Mouse (Mus musculus): ENCODE measurements around the gene Zfand2a.
A peak's percentile ranks its signal among the peaks of the same experiment; 100 is the strongest.

The Zfand2a gene

DNA sequence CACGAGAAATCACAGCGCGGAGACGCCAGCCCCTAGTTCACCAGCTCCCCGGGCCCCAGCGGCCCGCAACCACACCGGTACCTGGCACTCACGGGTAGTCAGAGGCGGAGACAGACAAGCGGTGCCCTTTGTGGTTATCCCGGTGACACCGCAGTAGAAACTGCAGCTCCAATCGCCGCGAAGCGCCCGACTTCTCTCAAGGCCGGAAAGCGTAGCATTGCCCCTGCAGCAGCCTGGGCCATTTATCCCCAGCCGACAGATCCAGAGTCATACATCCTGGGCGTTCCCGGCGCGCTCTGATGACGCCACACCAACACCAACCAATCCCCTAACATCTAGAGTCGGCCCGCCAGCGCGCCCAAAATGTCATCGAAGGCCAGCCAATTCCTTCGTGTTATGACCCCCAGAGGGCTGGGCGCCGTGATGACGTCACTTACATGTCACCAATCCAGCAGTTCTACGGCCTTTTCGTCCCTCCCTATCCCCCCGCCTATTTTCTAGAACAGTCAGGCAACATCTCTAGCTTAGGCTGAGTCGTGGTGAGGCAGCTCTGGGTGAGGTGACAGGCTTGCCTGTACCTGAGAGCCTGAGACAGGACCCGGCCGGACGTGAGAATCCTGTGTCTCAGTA is at the start of gene Zfand2a:
Gene Zfand2a, minus strand, starts transcription at position 365 of the 630 bp plus-strand sequence.
- DNase-seq (ENCODE audit: low spot score in 2 of 2) = peak; percentile 100

DNA sequence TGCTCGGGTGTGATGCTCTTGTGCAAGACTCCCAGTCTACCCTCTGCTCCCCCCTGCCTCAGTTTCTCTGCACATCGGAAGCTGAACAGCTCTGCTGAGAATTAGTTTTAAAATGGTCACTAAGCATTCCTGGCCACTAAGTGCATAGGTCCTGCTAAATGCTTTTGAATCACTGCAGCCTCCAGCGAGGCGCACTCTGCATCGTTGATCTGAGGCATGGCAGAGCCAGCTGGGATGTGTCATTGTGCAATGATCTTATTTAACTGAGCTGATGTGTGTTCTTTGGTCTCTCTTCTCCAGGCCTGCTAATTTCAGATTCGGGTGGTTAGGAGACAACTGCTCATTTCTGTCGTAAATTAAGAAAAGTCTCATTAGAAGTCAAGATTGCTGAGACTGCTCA is 44.5 kb upstream of the Zfand2a start:
- no peak for DNase-seq (ENCODE audit: low spot score in 2 of 2)

DNA sequence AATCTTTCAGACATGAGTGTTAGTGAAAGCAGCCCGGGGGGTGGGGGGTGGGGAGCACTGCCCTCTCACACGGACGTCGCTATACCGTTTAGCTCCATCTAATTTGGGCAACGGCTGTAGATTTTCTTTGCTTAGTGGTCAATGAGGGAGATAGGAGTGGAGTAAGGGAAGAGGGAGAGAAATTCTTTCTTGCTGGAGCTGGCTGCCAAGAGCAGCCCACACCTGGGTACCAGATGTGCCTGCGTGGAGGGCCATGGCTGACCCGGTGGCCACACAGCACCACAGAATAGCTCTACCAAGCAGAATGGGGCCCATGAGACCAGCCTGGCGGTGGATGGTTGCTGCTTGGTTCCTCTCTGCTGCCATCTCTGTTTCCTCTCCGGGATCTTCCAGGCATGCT is 37.6 kb upstream of the Zfand2a start:
- DNase-seq (ENCODE audit: low spot score in 2 of 2) = no peak

DNA sequence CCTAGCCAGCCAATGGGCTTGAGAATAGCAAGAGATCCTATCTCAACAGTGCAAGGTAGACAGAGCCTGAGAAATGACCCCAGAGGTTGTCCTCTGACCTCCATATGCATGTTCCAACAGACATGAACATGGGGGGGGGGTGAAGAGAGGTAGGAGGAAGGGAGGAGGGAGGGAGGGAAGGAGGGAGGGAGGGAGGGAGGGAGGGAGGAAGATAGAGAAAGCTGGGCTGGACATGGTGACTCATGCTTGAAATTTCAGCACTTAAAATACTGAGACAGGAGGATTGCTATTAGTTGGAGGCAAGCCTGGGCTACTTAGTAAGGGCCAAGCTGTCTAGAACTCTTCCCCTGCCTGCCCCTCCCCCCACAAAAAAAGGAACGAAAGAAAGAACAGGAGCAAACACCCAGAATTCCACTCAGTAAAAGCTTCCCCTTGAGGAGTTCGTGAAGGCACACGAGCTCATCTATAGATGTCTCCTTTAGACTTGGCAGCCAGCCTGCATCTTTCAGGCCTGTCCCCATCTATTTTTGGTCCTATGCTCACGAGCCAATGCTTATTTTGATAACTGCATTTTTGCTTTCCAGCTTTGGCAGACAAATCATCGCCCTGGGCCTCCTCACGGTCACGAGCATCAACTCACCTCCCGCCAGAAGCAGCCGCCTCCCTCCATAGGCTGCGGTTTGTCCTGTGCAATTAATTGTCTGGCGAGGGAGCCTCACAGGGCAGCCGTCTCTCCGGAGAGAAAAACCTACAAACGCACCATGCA is 35.9 kb upstream of the Zfand2a start:
- DNase-seq (ENCODE audit: low spot score in 2 of 2) = peak; percentile 67 to 72

DNA sequence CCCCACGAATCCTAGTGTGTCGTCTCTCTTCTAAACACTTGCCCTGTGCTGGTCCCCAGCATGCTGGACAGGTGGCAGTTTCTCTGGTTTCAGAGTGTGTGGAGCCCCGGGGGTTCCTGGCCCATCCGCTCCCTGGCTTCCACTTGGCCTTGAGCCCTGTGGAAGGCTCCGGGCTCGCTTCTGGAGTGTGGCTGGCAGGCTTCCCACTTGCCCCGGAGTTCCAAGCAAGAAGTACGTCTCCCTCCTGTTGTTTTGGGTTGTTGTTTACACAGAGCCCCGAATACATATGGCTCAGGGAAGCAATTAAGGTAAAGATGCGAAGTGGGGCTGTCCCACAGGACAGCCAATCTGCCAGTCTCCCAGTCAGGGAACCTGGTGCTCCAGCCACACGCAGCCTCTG is 31.9 kb upstream of the Zfand2a start:
- peak in 1 of 2 experiments; percentile 29 for DNase-seq (ENCODE audit: low spot score in 2 of 2)

DNA sequence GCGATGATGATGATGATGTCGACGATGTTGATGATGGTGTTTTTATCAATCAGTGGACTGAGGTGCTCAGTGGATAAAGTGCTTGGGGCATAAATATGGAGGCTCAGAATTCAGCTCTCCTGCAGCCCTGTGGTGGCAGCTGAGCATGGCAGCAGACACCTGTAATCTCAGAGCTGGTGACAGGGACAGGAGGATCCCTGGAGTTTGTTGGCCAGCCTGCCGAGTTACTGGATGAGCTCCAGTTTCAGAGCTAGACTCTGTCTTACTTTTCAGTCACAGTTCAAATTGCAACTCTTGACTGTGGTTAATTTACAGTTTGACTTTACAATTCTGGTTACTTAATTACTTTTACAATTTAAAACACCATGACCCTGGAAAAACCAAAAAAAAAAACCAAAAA is 27.9 kb upstream of the Zfand2a start:
- DNase-seq (ENCODE audit: low spot score in 2 of 2) = no peak

DNA sequence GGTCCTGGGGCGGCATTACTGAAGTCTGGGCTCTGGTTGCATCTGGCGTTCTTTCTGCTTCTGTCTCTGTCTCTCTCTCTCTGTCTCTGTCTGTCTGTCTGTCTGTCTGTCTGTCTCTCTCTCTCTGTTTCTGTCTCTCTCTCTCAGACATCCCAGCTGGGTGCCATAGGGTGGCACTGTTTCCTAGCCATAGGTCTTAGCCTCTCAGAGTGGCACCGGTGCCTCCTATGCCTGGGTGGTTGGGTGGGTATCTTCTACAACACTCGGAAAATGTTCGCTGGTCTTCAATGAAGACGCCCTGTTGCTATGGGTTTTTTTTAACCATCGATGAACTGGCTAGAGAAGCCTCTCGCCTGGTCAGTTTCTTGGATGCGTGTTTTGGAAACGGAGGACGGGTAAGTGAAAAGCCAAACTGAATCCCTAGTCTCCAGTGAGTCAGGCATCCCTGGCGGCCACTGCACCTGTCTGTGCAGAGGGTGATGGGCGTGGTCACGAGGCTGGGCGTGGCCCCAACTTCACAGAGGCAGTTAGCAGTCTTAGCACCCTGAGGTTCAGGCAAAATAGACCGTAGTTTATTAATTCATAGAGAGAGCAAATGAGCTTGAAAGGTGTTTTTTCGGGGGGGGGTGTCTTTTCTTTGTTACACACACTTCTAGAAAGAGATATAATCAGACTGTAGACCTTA is 26.5 kb upstream of the Zfand2a start:
- peak in 1 of 2 experiments; percentile 32 for DNase-seq (ENCODE audit: low spot score in 2 of 2)

DNA sequence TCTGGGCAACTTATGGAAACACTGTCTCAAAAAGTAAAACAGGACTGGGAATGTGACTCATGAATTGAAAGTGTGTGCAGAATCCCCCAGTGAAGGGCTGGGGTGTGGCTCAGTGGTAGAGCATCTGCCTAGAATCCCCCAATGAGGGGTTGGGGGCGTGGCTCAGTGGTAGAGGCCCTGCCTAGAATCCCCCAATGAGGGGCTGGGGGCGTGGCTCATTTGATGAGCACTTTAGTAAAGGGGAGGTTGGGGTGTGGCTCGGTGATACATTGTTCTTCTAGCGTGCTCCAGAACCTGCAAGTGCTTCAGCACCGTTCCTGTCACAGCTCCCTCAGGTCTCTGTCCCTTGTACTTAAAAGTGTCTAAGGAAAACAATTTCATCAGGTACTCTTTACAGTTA is 21.9 kb upstream of the Zfand2a start:
- DNase-seq (ENCODE audit: low spot score in 2 of 2) = no peak

DNA sequence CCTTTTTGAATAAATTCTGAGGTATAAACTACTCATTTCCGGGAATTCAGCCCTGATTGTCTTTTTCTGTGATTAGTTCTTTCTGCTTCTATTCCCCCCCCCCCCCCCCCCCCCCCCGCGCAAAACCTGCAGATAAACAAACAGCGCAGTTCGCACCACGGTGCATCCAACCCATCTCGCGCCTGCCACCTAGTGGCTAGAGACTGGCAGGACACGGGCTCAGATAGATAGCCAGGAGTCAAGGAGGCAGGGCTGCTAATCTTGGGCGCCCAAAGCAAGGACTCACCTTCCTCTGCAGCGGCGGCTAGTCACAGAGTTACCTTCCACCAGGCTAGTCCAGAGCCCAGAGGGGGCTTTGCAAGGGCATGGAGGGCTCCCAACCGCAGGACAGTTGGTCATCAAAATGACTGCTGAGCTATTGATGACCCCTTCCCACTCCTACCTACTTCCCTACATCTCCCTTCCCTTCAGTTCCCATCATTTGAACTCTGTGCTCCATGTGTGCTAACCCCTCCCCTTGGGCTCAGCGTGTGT is 20.8 kb upstream of the Zfand2a start:
- peak; percentile 73 to 81 for DNase-seq (ENCODE audit: low spot score in 2 of 2)

DNA sequence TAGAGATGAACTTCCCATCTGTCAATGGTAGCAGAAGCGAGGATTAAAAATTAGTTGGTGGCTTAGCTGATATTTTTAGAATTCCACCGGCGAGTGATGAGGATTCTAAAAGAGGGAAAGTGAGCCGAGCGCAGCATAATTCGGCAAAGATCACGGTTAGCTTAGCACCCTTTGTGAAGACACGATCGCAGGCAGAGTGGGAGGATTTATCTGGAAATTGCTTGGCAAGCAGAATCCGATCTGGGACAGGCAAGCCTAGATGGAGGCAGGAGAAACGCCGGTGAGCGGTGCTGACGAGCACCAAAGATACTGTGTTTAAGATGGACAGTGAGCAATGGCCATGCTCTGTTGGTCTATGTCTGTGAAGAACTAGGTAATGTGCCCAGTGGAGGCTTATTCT is 17.9 kb upstream of the Zfand2a start:
- DNase-seq (ENCODE audit: low spot score in 2 of 2) = peak in 1 of 2 experiments; percentile 39

DNA sequence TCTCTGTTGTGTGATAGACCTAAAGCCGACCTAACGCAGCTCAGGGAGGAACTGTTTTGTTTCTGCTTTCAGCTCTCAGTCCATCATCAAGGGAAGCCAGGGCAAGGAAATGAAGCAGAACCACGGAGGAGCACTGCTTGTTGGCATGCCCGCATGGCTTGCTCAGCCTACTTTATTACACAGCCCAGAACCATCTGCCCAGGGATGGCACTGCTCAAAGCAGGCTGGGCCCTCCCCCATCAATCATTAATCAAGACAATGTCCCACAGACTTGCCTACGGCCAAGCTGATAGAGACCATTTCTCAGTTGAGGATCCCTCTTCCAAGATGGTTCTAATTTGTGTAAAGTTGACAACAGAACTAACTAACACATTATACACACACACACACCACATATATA is 14.4 kb upstream of the Zfand2a start:
- no peak for DNase-seq (ENCODE audit: low spot score in 2 of 2)

DNA sequence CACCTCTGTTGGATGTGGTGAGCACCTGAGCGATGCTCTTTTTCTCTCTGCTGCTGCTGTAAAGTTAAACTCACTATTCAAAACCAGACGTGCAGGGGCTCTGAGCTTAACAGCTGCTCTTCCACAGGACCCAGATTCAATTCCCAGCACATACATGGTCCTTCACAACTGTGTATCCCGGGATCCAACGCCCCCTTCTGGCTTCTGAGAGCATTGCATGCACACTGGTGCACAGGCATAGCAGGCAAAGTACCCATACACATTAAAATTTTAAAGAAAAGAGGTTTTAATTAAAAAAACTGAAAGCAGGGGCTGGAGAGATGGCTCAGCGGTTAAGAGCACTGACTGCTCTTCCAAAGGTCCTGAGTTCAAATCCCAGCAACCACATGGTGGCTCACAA is 12.6 kb upstream of the Zfand2a start:
- DNase-seq (ENCODE audit: low spot score in 2 of 2) = no peak

DNA sequence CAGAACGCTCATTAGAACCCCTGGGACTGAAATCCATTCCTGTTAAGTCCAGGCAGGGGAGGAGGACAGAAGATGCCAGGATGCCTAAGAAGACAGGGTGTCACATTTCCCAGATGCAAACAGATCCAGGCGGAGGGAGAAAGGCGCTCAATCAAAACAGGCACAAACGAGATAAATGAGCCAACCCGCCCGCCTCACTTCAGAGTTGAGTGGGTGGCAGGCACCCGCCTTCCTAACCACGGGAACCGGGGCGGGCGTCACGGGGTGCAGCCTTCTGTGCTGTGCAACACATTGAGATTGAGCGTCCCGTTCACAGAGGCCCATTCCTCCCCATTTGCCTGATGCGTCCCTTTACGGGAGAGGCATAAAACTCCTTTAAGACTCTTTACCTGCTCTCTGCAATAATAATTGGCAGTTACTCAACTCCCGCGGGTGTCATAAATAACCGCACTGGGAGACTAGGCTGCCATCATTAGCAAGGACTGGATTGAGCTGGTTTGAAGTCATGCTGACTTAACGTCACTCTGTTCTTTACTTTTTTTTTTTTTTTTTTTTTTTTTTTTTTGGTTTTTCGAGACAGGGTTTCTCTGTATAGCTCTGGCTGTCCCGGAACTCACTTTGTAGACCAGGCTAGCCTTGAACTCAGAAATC is 10.8 kb upstream of the Zfand2a start:
- peak in 1 of 2 experiments; percentile 37 for DNase-seq (ENCODE audit: low spot score in 2 of 2)

DNA sequence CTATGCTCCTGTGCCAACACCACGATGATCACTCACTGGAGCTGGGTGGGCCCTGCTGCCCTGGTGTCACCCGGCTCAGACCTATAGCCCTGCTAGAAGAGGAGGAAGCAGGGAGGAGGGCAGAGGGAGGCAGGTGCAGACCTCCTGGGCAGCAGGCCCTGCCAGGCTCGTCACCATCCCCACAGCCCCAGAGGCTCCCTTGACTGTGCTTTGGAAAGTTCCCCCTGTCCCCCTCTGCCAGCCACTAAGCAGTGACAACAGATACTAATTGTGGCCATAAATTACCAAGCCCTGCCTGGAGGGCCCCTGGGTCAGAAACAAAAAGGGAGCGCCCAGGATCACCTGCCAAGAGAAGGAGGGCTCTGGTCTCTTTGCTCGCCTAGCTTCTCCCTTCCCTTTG is 9.3 kb upstream of the Zfand2a start:
- no peak for DNase-seq (ENCODE audit: low spot score in 2 of 2)

DNA sequence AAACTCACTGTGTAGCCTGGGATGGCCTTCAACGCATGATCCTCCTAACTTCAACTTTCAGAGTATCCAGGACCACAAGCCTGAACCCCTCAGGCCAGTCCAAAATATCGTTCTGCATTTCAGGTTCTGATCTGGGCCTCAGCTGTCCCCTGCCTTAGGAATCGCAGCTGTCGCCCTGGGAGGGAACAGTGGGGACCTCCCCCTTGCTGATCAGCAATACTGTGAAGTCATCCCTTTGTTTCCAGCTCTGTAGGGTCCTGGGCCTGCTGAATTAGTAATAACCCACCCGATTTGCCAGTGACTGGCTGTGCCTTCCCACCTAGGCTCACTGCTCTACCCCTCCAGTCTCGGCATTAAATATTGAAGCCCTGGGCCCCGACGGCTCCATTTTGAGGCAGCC is 7.0 kb upstream of the Zfand2a start:
- no peak for DNase-seq (ENCODE audit: low spot score in 2 of 2)

DNA sequence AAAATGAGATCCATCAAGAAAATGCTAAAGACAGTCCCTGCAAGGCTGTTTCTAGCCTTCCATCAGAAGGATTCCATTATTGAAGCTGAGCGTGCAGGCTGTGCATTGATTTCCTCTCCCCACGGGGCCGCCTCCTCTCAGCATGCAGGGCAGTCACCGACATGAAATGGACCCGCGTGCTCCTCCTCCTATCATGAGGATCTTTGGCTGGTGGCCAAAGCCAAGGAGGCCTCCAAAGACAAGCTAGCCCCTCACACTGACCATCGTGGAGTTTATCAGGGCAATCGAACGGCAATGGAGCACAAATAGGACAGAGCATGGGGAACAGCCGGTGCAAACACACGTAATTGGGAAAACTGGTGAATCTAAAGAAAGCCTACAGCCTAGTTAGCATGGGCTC is 5.8 kb upstream of the Zfand2a start:
- DNase-seq (ENCODE audit: low spot score in 2 of 2) = no peak

DNA sequence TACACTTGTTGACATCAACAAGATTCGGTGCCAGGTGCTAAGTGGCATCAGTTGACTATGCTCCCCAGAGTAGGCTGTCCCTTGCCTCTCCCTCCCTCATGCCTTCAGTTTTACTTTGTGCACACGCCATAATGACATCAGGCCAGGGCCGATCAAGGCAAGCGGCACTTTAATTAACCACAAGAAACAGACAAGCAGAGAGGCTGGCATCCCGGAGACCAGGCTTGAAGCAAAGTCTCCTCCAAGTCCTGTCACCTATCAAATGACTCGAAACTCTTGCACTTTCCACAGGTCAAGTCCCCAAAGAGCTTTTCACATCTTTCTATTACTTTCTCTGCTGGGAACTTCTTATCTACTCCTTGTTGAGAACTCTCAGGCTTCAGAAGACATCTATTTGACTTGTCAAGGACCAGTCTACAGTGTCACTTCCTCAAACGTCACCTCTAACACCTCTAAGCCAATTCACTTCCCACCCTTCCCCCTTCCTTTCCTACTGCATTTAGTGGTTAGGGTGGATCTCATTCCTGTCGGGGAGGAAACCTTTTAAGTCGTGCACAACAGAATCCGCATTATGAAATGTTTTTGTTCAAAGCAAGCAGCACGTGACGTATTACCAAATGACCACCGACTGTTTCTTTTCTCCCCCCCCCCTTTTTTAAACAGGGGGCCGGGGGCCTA is 1.0 kb downstream of the Zfand2a start:
- no peak for DNase-seq (ENCODE audit: low spot score in 2 of 2)

DNA sequence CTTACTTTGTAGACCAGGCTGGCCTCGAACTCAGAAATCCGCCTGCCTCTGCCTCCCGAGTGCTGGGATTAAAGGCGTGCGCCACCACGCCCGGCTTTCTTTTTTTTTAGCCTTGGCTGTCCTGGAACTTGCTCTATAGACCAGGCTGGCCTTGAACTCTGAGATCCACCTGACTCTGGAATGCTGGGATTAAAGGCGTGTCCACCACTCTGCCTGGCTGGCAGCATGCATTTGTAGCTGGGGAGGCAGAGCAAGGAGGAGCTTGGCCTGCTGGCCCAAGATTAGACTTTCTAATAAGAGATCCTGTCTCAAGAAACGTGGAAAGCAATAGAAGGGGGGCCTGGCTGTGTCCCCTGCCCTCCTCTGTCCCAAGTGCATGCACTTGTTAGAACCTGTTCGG is 3.9 kb downstream of the Zfand2a start:
- DNase-seq (ENCODE audit: low spot score in 2 of 2) = no peak

DNA sequence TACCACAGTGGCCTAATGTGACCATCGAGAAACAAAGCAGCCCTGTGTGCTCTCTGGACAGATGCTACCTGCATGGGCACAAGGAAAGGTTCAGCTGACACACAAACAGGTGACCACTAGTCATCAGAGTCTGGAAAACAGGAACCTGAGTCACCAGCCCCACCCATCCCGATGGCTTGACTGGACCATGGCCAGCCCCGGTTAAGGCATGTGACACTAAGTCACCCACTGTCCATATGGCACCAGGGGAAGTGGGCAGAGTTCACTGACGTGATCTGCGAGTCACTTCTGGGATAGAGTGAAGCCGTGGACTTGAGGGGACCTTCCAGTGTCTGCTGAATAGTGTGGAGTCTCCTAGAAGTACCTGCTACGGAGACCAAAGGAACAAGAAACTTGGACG is 5.3 kb downstream of the Zfand2a start:
- no peak for DNase-seq (ENCODE audit: low spot score in 2 of 2)

DNA sequence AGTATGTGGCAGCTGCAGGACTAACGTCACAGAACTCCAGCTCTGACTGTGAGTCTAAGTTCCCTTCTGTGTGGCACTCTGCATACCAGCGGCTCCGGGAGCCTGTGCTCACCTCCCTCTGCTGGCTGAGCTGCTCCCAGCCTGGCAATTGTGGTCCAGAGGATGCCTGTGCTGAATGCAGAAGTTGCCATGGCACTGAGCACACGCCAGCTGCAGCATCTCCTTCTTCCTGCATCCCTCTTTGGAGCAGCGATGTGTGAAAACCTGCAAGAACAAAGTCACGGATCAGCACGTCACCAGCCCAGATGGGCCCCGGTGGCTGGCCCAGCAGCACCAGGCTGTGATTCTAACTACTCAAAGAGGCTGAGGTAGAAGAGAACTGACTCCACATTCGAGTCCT is 9.6 kb downstream of the Zfand2a start:
- peak; percentile 46 to 47 for DNase-seq (ENCODE audit: low spot score in 2 of 2)

DNA sequence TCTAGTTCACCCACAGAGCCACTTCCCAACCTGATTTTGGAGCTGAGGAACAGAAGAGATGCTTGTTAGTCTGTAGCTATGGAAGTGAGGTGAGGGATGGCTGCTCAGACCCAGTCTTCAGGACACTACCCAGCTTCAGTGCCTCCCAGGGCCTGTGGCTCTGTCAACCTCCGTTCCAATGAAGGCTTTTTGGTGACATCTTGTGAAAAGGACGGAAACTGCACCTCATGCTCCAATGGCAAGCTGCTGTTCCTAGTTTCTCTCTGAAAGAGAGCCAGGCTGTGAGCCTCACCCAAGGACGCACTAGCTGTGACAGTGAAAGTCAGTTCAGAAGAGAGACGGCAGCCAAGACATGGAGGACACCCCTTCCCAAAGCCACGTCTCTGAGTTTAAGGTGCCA is 16.4 kb downstream of the Zfand2a start:
- peak; percentile 66 to 67 for DNase-seq (ENCODE audit: low spot score in 2 of 2)

DNA sequence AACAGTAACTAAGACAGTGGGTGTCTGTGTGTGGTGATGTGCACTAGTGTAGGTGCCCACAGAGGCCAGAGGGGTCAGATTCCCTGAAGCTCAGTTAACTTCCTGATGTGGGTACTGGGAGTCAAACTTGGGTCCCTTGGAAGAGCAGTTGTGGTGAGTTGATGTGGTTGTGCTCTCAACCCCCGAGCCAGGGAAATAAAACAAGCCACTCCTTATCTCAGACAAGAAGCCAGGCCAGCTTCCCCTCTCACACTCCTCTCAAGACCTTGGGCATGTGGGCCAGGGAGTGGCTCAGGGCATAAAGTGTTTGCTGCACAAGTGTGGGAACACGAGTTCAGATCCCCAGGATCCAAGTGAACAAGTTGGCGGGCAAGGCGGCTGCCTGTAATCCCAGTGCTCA is 17.5 kb downstream of the Zfand2a start:
- no peak for DNase-seq (ENCODE audit: low spot score in 2 of 2)
